Mouse (Mus musculus): Measurements from ENCODE around the gene Mfsd6. TPM values are rescaled to one million over a fixed set of nuclear protein-coding genes. Genes with fewer than 3 reads are reported as not detected.

Gene Mfsd6
- polyA plus RNA-seq, 1 experiment from 2014 or later = 12.1 TPM

Other genes starting within 250 kb of the Mfsd6 start
- 4.8 and 5.4 TPM in 2 replicates for gene Nab1, start 226.8 kb downstream of the Mfsd6 start, polyA plus RNA-seq (2015; fragmentation: Nextera tagmentation; extraction: Ambion mirVana)
- 5.0 and 5.6 TPM in 2 replicates for gene Nemp2, start 96.8 kb downstream of the Mfsd6 start, polyA plus RNA-seq (2015; fragmentation: Nextera tagmentation; extraction: Ambion mirVana)
- gene Inpp1, start 90.2 kb upstream of the Mfsd6 start, polyA plus RNA-seq (2015; fragmentation: Nextera tagmentation; extraction: Ambion mirVana) = 40.9 and 45.0 TPM in 2 replicates
- 31.4 and 34.2 TPM in 2 replicates for gene Hibch, start 117.5 kb upstream of the Mfsd6 start, polyA plus RNA-seq (2015; fragmentation: Nextera tagmentation; extraction: Ambion mirVana)

All from midbrain, embryonic 16.5 days (tissue).